Mouse (Mus musculus) liver, adult 2 months (tissue): ENCODE measurements around the gene Gng2.

Experiments used
- CTCF ChIP-seq: fragments of 200-500 bp; IDR thresholded peaks from 2 replicates; pipeline ENCODE4 v1.5.1; 2011; ENCODE audit warnings: low read depth, low read length, control low read depth
- POLR2A ChIP-seq: fragments of 200-500 bp; IDR thresholded peaks from 2 replicates; pipeline ENCODE4 v1.6.1; 2011; ENCODE audit warnings: low read length, control low read depth; ENCODE audit not compliant: insufficient read depth; ENCODE audit errors: extremely low read depth

GRCm38 (mm10) chr14:19995943-19996342 lies 18.5 kb upstream of the Gng2 start:
- TF ChIP-seq CTCF, result no peak
- no peak for TF ChIP-seq POLR2A
